Mouse (Mus musculus): ENCODE data around the gene Bnc2. TPM values are rescaled to one million over a fixed set of nuclear protein-coding genes. Genes with fewer than 3 reads are reported as not detected.

Bnc2 gene
- polyA plus RNA-seq, 1 experiment = 1.1 TPM

- Histone ChIP-seq H3K27me3 (ENCODE audit: control insufficient read depth, insufficient read depth, low read length) (no peaks in the 10 kb centered on the region), H3K27ac (ENCODE audit: insufficient read depth, low read depth, low read length) (no peak overlapping the region), H3K4me1 (ENCODE audit: control insufficient read depth, insufficient read depth, insufficient read length, low read length) (no peaks in the 10 kb centered on the region), H3K36me3 (ENCODE audit: control insufficient read depth, insufficient read depth, low read length) (no peaks in the 10 kb centered on the region), H3K4me3 (ENCODE audit: low read depth, low read length) (no peak overlapping the region)
- TF ChIP-seq CTCF (IDR thresholded peaks at IDR 0.05; ENCODE audit: extremely low read depth, insufficient read length, insufficient replicate concordance, low read depth, low read length) = no peak
- TF ChIP-seq POLR2A (IDR thresholded peaks at IDR 0.05; ENCODE audit: low read depth, low read length) = no peak
- WGBS = 86% methylated on average over 4 of the region's 4 CpGs
Measured at GRCm38 (mm10) chr4:84330509-84330908, 344.6 kb downstream of the Bnc2 start.

GRCm38 (mm10) chr4:84329651-84330050 is 345.4 kb downstream of the Bnc2 start:
- no peaks in the 10 kb centered on the region for H3K36me3 ChIP-seq (ENCODE audit: control insufficient read depth, insufficient read depth, low read length)
- no peak overlapping the region for H3K4me3 ChIP-seq (ENCODE audit: low read depth, low read length)
- no peak overlapping the region for H3K27ac ChIP-seq (ENCODE audit: insufficient read depth, low read depth, low read length)
- H3K27me3 ChIP-seq (ENCODE audit: control insufficient read depth, insufficient read depth, low read length) = no peaks in the 10 kb centered on the region
- TF ChIP-seq POLR2A (IDR thresholded peaks at IDR 0.05; ENCODE audit: low read depth, low read length) (no peak), CTCF (IDR thresholded peaks at IDR 0.05; ENCODE audit: extremely low read depth, insufficient read length, insufficient replicate concordance, low read depth, low read length) (no peak)
- H3K4me1 ChIP-seq (ENCODE audit: control insufficient read depth, insufficient read depth, insufficient read length, low read length) = no peaks in the 10 kb centered on the region
- WGBS = 83% methylated on average over 5 of the region's 5 CpGs

- Histone ChIP-seq H3K4me1 (ENCODE audit: control insufficient read depth, insufficient read depth, insufficient read length, low read length) (no peaks in the 10 kb centered on the region), H3K27ac (ENCODE audit: insufficient read depth, low read depth, low read length) (no peak overlapping the region), H3K27me3 (ENCODE audit: control insufficient read depth, insufficient read depth, low read length) (no peaks in the 10 kb centered on the region), H3K36me3 (ENCODE audit: control insufficient read depth, insufficient read depth, low read length) (no peaks in the 10 kb centered on the region), H3K4me3 (ENCODE audit: low read depth, low read length) (no peak overlapping the region)
- 85% methylated on average over 4 of the region's 4 CpGs for WGBS
- TF ChIP-seq CTCF (IDR thresholded peaks at IDR 0.05; ENCODE audit: extremely low read depth, insufficient read length, insufficient replicate concordance, low read depth, low read length) (no peak), POLR2A (IDR thresholded peaks at IDR 0.05; ENCODE audit: low read depth, low read length) (no peak)
Measured at GRCm38 (mm10) chr4:84324371-84324770, 350.7 kb downstream of the Bnc2 start.

- H3K27ac ChIP-seq (ENCODE audit: insufficient read depth, low read depth, low read length) = no peak overlapping the region
- no peaks in the 10 kb centered on the region for H3K27me3 ChIP-seq (ENCODE audit: control insufficient read depth, insufficient read depth, low read length)
- no peak overlapping the region for H3K4me3 ChIP-seq (ENCODE audit: low read depth, low read length)
- H3K4me1 ChIP-seq (ENCODE audit: control insufficient read depth, insufficient read depth, insufficient read length, low read length) = no peaks in the 10 kb centered on the region
- no peaks in the 10 kb centered on the region for H3K36me3 ChIP-seq (ENCODE audit: control insufficient read depth, insufficient read depth, low read length)
- WGBS = 23% methylated on average over 2 of the region's 2 CpGs
- no peak for TF ChIP-seq POLR2A (IDR thresholded peaks at IDR 0.05; ENCODE audit: low read depth, low read length)
- TF ChIP-seq CTCF (IDR thresholded peaks at IDR 0.05; ENCODE audit: extremely low read depth, insufficient read length, insufficient replicate concordance, low read depth, low read length) = no peak
Measured at GRCm38 (mm10) chr4:84321598-84321997, 353.5 kb downstream of the Bnc2 start.

GRCm38 (mm10) chr4:84317421-84317820 is 357.7 kb downstream of the Bnc2 start:
- no peaks in the 10 kb centered on the region for H3K36me3 ChIP-seq (ENCODE audit: control insufficient read depth, insufficient read depth, low read length)
- H3K4me1 ChIP-seq (ENCODE audit: control insufficient read depth, insufficient read depth, insufficient read length, low read length) = no peaks in the 10 kb centered on the region
- 87% methylated on average over 3 of the region's 3 CpGs for WGBS
- TF ChIP-seq POLR2A (IDR thresholded peaks at IDR 0.05; ENCODE audit: low read depth, low read length) = no peak
- TF ChIP-seq CTCF (IDR thresholded peaks at IDR 0.05; ENCODE audit: extremely low read depth, insufficient read length, insufficient replicate concordance, low read depth, low read length) = no peak
- no peaks in the 10 kb centered on the region for H3K27me3 ChIP-seq (ENCODE audit: control insufficient read depth, insufficient read depth, low read length)
- H3K4me3 ChIP-seq (ENCODE audit: low read depth, low read length) = no peak overlapping the region
- H3K27ac ChIP-seq (ENCODE audit: insufficient read depth, low read depth, low read length) = no peak overlapping the region

- TF ChIP-seq POLR2A (IDR thresholded peaks at IDR 0.05; ENCODE audit: low read depth, low read length) (no peak), CTCF (IDR thresholded peaks at IDR 0.05; ENCODE audit: extremely low read depth, insufficient read length, insufficient replicate concordance, low read depth, low read length) (no peak)
- Histone ChIP-seq H3K36me3 (ENCODE audit: control insufficient read depth, insufficient read depth, low read length) (no peaks in the 10 kb centered on the region), H3K27me3 (ENCODE audit: control insufficient read depth, insufficient read depth, low read length) (no peaks in the 10 kb centered on the region), H3K27ac (ENCODE audit: insufficient read depth, low read depth, low read length) (no peak overlapping the region), H3K4me3 (ENCODE audit: low read depth, low read length) (no peak overlapping the region), H3K4me1 (ENCODE audit: control insufficient read depth, insufficient read depth, insufficient read length, low read length) (no peaks in the 10 kb centered on the region)
- WGBS = 31% methylated on average over 2 of the region's 2 CpGs
Measured at GRCm38 (mm10) chr4:84311371-84311770, 363.7 kb downstream of the Bnc2 start.

GRCm38 (mm10) chr4:84310851-84311250 is 364.2 kb downstream of the Bnc2 start:
- TF ChIP-seq CTCF (IDR thresholded peaks at IDR 0.05; ENCODE audit: extremely low read depth, insufficient read length, insufficient replicate concordance, low read depth, low read length) (no peak), POLR2A (IDR thresholded peaks at IDR 0.05; ENCODE audit: low read depth, low read length) (no peak)
- Histone ChIP-seq H3K27me3 (ENCODE audit: control insufficient read depth, insufficient read depth, low read length) (no peaks in the 10 kb centered on the region), H3K4me3 (ENCODE audit: low read depth, low read length) (no peak overlapping the region), H3K27ac (ENCODE audit: insufficient read depth, low read depth, low read length) (no peak overlapping the region), H3K4me1 (ENCODE audit: control insufficient read depth, insufficient read depth, insufficient read length, low read length) (no peaks in the 10 kb centered on the region), H3K36me3 (ENCODE audit: control insufficient read depth, insufficient read depth, low read length) (no peaks in the 10 kb centered on the region)
- 46% methylated on average over 3 of the region's 3 CpGs for WGBS
